Mouse (Mus musculus) embryo, embryonic 11 days (tissue): ENCODE results near the gene Camta2.

Source experiments
- DNase-seq: peaks from one replicate; pipeline ENCODE4 v3.0.0-alpha.2; 2015

Camta2 gene

GRCm38 (mm10) chr11:70689578-70689977, 1.7 kb upstream of the Camta2 start:
- DNase-seq, result no peak

- DNase-seq, result no peak
These were observed 467 bp upstream of the Camta2 start for GRCm38 (mm10) chr11:70688372-70688771.

GRCm38 (mm10) chr11:70686901-70687566, 871 bp downstream of the Camta2 start:
- DNase-seq, result peak; percentile 64

- no peak for DNase-seq
These were observed 4.3 kb downstream of the Camta2 start for GRCm38 (mm10) chr11:70683640-70684039.

GRCm38 (mm10) chr11:70681897-70682581, 5.9 kb downstream of the Camta2 start:
- peak; percentile 86 for DNase-seq

GRCm38 (mm10) chr11:70681170-70681569, 6.7 kb downstream of the Camta2 start:
- DNase-seq, result no peak

- DNase-seq, result no peak
These were observed 8.0 kb downstream of the Camta2 start for GRCm38 (mm10) chr11:70679894-70680293.

- no peak for DNase-seq
These were observed 8.5 kb downstream of the Camta2 start for GRCm38 (mm10) chr11:70679361-70679760.

- no peak for DNase-seq
These were observed 9.3 kb downstream of the Camta2 start for GRCm38 (mm10) chr11:70678576-70678975.

- no peak for DNase-seq
These were observed 9.8 kb downstream of the Camta2 start for GRCm38 (mm10) chr11:70678092-70678491.

- DNase-seq, result no peak
These were observed 13.4 kb downstream of the Camta2 start for GRCm38 (mm10) chr11:70674501-70674900.

- no peak for DNase-seq
These were observed 13.9 kb downstream of the Camta2 start for GRCm38 (mm10) chr11:70674014-70674413.

GRCm38 (mm10) chr11:70671333-70672047, 16.4 kb downstream of the Camta2 start:
- DNase-seq, result no peak

- DNase-seq, result peak; percentile 25
These were observed 17.4 kb downstream of the Camta2 start for GRCm38 (mm10) chr11:70670483-70670882.

- DNase-seq, result peak; percentile 89
These were observed 18.1 kb downstream of the Camta2 start for GRCm38 (mm10) chr11:70669582-70670345.

GRCm38 (mm10) chr11:70668771-70669505, 19.0 kb downstream of the Camta2 start, which contains the start of gene Spag7:
Gene Spag7 (minus strand): TSS chr11:70669416.
- DNase-seq, result peak; percentile 97

- DNase-seq, result no peak
These were observed 19.6 kb downstream of the Camta2 start for GRCm38 (mm10) chr11:70668335-70668770.

- DNase-seq, result peak; percentile 22
These were observed 20.4 kb downstream of the Camta2 start for GRCm38 (mm10) chr11:70667271-70668150.

GRCm38 (mm10) chr11:70666687-70667086, 21.2 kb downstream of the Camta2 start:
- DNase-seq, result no peak

GRCm38 (mm10) chr11:70664741-70665140, 23.2 kb downstream of the Camta2 start:
- no peak for DNase-seq

- no peak for DNase-seq
These were observed 23.9 kb downstream of the Camta2 start for GRCm38 (mm10) chr11:70663957-70664356.
